Mouse (Mus musculus) liver (tissue): ENCODE data around the gene Cpsf4.
A peak's percentile ranks its signal among the peaks of the same experiment; 100 is the strongest.
"Not testable (repeated sequence)": the region's sequence is repeated elsewhere in the genome, so short reads cannot be mapped to it uniquely, and the experiment has no call there.

Source experiments
- DNase-seq: peaks from one replicate; pipeline ENCODE4 v3.0.0-alpha.2; 2020; ENCODE audit warnings: mixed read lengths

Cpsf4 gene

DNA sequence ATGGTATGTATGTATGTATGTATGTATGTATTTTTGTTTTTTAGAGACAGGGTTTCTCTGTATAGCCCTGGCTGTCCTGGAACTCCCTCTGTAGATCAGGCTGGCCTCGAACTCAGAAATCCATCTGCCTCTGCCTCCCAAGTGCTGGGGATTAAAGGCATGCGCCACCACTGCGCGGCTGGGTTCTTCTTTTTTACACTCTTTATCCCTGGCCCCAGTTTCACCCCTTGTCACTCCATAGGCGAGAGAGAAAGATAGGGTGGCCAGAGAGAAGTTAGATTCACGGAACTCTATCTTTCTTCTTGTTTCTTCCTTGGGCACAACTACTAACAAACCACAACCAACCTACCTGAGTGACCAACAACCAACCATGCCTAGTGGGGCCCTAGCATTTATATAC, 62.3 kb downstream of the Cpsf4 start:
- not testable (repeated sequence) for DNase-seq

GRCm38 (mm10) chr5:145230641-145231040, 63.6 kb downstream of the Cpsf4 start:
- no peak for DNase-seq

GRCm38 (mm10) chr5:145231367-145231871, 64.4 kb downstream of the Cpsf4 start, which contains the start of gene Zfp655:
TSS of gene Zfp655 (plus strand) at chr5:145231715.
- DNase-seq, result peak; percentile 97
